ENCODE assay signal across 19 mouse cellular contexts in genomic region chr9:111015658-111016057, GRCm38 (mm10). TPM values are rescaled to one million over a fixed set of nuclear protein-coding genes. Genes with fewer than 3 reads are reported as not detected.
A peak's percentile ranks its signal among the peaks of the same experiment; 100 is the strongest.
DNase-seq lines count a peak whose midpoint lies in the region; ATAC-seq and TF ChIP-seq lines count a peak whose summit lies in the region.
"Had no signal": no experiment of that assay in that cellular context is flagged by ENCODE, and none has a peak within 500 bp of the region (broad histone marks: within the 10 kb centered on the region; RNA-seq: fewer than 3 reads in every experiment).

No protein-coding gene starts in this region.

- no peak overlapping the region for H3K9ac ChIP-seq in neural tube, embryonic 15.5 days (replicated peaks)
- H3K9ac ChIP-seq: embryonic facial prominence, embryonic 13.5 days; hindbrain, embryonic 12.5 days; liver, embryonic 15.5 days; midbrain, embryonic 12.5 days; neural tube, embryonic 13.5 days had no signal

- H3K36me3 ChIP-seq in E14TG2a.4 (ENCODE audit: insufficient read depth, low read length), result no peaks in the 10 kb centered on the region
- H3K36me3 ChIP-seq in neural tube, embryonic 15.5 days, result no peaks in the 10 kb centered on the region
- H3K36me3 ChIP-seq: embryonic facial prominence, embryonic 13.5 days; hindbrain, embryonic 12.5 days; liver, embryonic 15.5 days; midbrain, embryonic 12.5 days; neural tube, embryonic 13.5 days had no signal

- 86% methylated on average over 4 of the region's 4 CpGs for WGBS in neural tube, embryonic 15.5 days

- no peak overlapping the region for H3K4me2 ChIP-seq in neural tube, embryonic 15.5 days
- H3K4me2 ChIP-seq: embryonic facial prominence, embryonic 13.5 days; hindbrain, embryonic 12.5 days; liver, embryonic 15.5 days; midbrain, embryonic 12.5 days; neural tube, embryonic 13.5 days had no signal

- DNase-seq in layer of hippocampus, adult 2 months (ENCODE audit: low spot score in 2 of 2), result no peak
- DNase-seq in layer of hippocampus, adult 18-20 months (ENCODE audit: low spot score in 2 of 2), result no peak
- peak; percentile 16 for DNase-seq in 416B (ENCODE audit: low read depth)
- DNase-seq in brain, embryonic 14.5 days (ENCODE audit: low read depth), result no peak
- no peak for DNase-seq in heart, adult 11 months
- no peak for DNase-seq in layer of hippocampus, postnatal 36 days
- DNase-seq: cerebellum, adult 18-20 months; gastrocnemius, postnatal 10 days; lung, postnatal 4 days had no signal

- H3K4me3 ChIP-seq in layer of hippocampus, adult 2 months, result no peak overlapping the region
- H3K4me3 ChIP-seq in E14TG2a.4 (replicated peaks; ENCODE audit: low read length), result no peak overlapping the region
- no peak overlapping the region for H3K4me3 ChIP-seq in neural tube, embryonic 15.5 days (replicated peaks)
- H3K4me3 ChIP-seq: embryonic facial prominence, embryonic 13.5 days; hindbrain, embryonic 12.5 days; liver, embryonic 15.5 days; midbrain, embryonic 12.5 days; neural tube, embryonic 13.5 days had no signal

- TF ChIP-seq POLR2A in brain, embryonic 14.5 days (IDR thresholded peaks at IDR 0.05; ENCODE audit: borderline replicate concordance, extremely low read depth, insufficient read depth, insufficient read length, poor library complexity, severe bottlenecking), result no peak

- H3K9me3 ChIP-seq in E14TG2a.4 (ENCODE audit: low read length), result no peaks in the 10 kb centered on the region
- no peaks in the 10 kb centered on the region for H3K9me3 ChIP-seq in neural tube, embryonic 15.5 days (replicated peaks)
- H3K9me3 ChIP-seq: embryonic facial prominence, embryonic 13.5 days; hindbrain, embryonic 12.5 days; liver, embryonic 15.5 days; midbrain, embryonic 12.5 days; neural tube, embryonic 13.5 days had no signal

- ATAC-seq in neural tube, embryonic 15.5 days (ENCODE audit: low FRiP score), result no peak
- ATAC-seq: intestine, embryonic 16.5 days had no signal

- 0 out of 2 replicates have a peak, but pooled peaks cover 3% of the 10 kb centered on the region for H3K4me1 ChIP-seq in E14TG2a.4 (replicated peaks; ENCODE audit: low read depth, low read length)
- H3K4me1 ChIP-seq in neural tube, embryonic 15.5 days, result no peaks in the 10 kb centered on the region
- H3K4me1 ChIP-seq: hindbrain, embryonic 12.5 days; midbrain, embryonic 12.5 days had no signal

- H3K27ac ChIP-seq in layer of hippocampus, adult 2 months, result no peak overlapping the region
- H3K27ac ChIP-seq in neural tube, embryonic 15.5 days (replicated peaks), result no peak overlapping the region
- H3K27ac ChIP-seq: embryonic facial prominence, embryonic 13.5 days; hindbrain, embryonic 12.5 days; liver, embryonic 15.5 days; midbrain, embryonic 12.5 days; neural tube, embryonic 13.5 days had no signal

- H3K27me3 ChIP-seq in E14TG2a.4 (ENCODE audit: insufficient read depth, low read length), result 0 out of 2 replicates have a peak, but pooled peaks cover 3% of the 10 kb centered on the region
- no peaks in the 10 kb centered on the region for H3K27me3 ChIP-seq in neural tube, embryonic 15.5 days (replicated peaks)
- H3K27me3 ChIP-seq: CH12.LX; embryonic facial prominence, embryonic 13.5 days; hindbrain, embryonic 12.5 days; liver, embryonic 15.5 days; midbrain, embryonic 12.5 days; neural tube, embryonic 13.5 days had no signal

- peak; percentile 44 for TF ChIP-seq CTCF in layer of hippocampus, adult 2 months (conservative IDR thresholded peaks at IDR 0.05)
- TF ChIP-seq CTCF in E14TG2a.4 (conservative IDR thresholded peaks at IDR 0.05; ENCODE audit: low read length), result peak; percentile 52
- peak; percentile 31; the same call in 1 of the 2 replicates for TF ChIP-seq CTCF in brain, embryonic 14.5 days (IDR thresholded peaks at IDR 0.05; ENCODE audit: borderline replicate concordance, extremely low read depth, insufficient read depth, insufficient read length)

RNA-seq across cellular contexts. Expression of gene Ltf, which starts 3.4 kb away (rescaled TPM):
- total RNA-seq in layer of hippocampus, adult 2 months (2021), result not detected
- total RNA-seq in layer of hippocampus, adult 18-20 months (2021), result not detected
- 0.53 and 0.68 TPM in 2 replicates for polyA plus RNA-seq in brain, embryonic 14.5 days (2012; rRNA removed)
- 0.88 and 1.5 TPM in 2 replicates for polyA plus RNA-seq in neural tube, embryonic 15.5 days (2015; fragmentation: Nextera tagmentation; extraction: Ambion mirVana)
- total RNA-seq in layer of hippocampus, postnatal 36 days (2021), result under 1 TPM; 0.30 to 0.63 TPM

RNA-seq across cellular contexts. Expression of gene Rtp3, which starts 25.3 kb away (rescaled TPM):
- total RNA-seq in layer of hippocampus, adult 2 months (2021), result under 1 TPM; 0.59 TPM
- under 1 TPM; 0.15 to 0.40 TPM for total RNA-seq in layer of hippocampus, adult 18-20 months (2021)
- 0.11 and 0.12 TPM in 2 replicates for polyA plus RNA-seq in brain, embryonic 14.5 days (2012; rRNA removed)
- 0.10 TPM in 1 of 2 replicates, not detected in the other for polyA plus RNA-seq in neural tube, embryonic 15.5 days (2015; fragmentation: Nextera tagmentation; extraction: Ambion mirVana)
- under 1 TPM; 0.18 to 0.32 TPM for total RNA-seq in layer of hippocampus, postnatal 36 days (2021)
- total RNA-seq: CH12.LX had no signal
- polyA plus RNA-seq: hindbrain, embryonic 12.5 days; limb, embryonic 11.5 days; midbrain, embryonic 12.5 days; neural tube, embryonic 13.5 days had no signal

RNA-seq across cellular contexts. Expression of gene Ccrl2, which starts 41.7 kb away (rescaled TPM):
- under 1 TPM; 0.69 to 0.72 TPM for total RNA-seq in layer of hippocampus, adult 2 months (2021)
- 1 to 10 TPM in 1 of 2 experiments, under 1 TPM in 1; 0.58 to 1.4 TPM for total RNA-seq in layer of hippocampus, adult 18-20 months (2021)
- polyA plus RNA-seq in brain, embryonic 14.5 days (2012; rRNA removed), result 1.1 TPM in 2 replicates
- polyA plus RNA-seq in neural tube, embryonic 15.5 days (2015; fragmentation: Nextera tagmentation; extraction: Ambion mirVana), result 0.98 and 1.3 TPM in 2 replicates
- under 1 TPM; 0.86 to 0.90 TPM for total RNA-seq in layer of hippocampus, postnatal 36 days (2021)
